Mouse (Mus musculus): ENCODE results near the gene Hax1.

Hax1 gene

DNA sequence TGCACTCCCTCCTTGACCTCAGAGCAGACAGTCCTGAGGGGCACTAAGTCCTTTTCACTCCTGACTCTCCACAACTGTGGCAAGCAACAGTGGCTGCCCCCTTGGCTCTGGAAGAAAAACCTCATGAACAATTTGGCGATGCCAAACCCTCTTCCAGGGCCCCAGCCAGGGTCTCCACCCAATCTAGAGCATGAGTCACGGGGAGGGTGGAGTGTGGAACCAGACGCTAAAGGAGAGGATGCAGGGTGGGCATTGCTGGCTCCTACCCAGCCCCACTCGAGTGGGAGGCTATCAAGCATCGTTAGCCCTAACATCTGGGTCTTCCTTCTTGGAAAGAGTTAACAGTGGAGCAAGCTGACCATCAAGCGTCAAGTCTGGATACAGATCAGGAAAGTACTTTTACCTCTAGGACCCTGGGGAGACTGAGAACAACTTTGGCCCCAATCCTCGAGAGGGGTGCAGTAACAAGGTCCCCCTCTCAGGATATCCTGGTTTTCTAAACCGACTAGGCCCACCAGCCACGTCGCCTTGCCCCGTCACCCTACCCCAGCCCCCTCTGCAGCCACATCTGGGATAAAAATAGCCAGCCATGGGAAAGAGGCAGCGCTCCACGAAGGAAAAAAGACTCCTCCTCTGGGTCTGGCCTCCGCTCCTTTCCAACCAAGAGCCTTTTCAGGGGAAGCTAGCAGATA is 36.4 kb downstream of the Hax1 start:
- in situ Hi-C loops (cut with MboI, MseI): no loop called here

GRCm38 (mm10) chr3:89961436-89961835 is 37.1 kb downstream of the Hax1 start:
- in situ Hi-C loops (cut with MboI, MseI): no loop called here

- in situ Hi-C loops (cut with MboI, MseI): no loop called here
Observed at GRCm38 (mm10) chr3:89960469-89960868, 38.1 kb downstream of the Hax1 start.

DNA sequence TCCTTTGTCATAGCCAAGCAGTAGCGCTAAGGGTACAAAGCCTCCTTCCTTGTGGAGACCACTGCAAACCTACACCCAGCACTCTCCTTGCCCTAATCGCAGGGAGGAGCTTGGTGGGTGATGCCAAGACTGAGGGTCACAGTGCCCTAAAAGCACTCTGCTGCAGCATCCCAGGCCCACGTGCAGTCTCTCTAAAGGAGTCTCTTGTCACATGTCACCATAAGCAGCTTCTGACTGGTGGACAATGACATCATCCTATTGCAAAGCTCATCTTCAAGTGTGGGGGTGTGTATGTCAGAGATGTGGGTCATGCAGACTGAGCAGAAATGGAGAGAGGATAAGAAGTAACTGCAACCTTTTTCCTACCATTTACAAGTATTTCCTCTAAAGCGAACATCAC is 39.1 kb downstream of the Hax1 start:
- in situ Hi-C loops (cut with MboI, MseI): loop anchor here (5.0 kb wide), 1 partner anchor 82 kb away; no protein-coding TSS in a partner anchor

- in situ Hi-C loops (cut with MboI, MseI): loop anchor here (5.0 kb wide), 1 partner anchor 81 kb away; no protein-coding TSS in a partner anchor
Observed at GRCm38 (mm10) chr3:89957880-89958279, 40.7 kb downstream of the Hax1 start.

DNA sequence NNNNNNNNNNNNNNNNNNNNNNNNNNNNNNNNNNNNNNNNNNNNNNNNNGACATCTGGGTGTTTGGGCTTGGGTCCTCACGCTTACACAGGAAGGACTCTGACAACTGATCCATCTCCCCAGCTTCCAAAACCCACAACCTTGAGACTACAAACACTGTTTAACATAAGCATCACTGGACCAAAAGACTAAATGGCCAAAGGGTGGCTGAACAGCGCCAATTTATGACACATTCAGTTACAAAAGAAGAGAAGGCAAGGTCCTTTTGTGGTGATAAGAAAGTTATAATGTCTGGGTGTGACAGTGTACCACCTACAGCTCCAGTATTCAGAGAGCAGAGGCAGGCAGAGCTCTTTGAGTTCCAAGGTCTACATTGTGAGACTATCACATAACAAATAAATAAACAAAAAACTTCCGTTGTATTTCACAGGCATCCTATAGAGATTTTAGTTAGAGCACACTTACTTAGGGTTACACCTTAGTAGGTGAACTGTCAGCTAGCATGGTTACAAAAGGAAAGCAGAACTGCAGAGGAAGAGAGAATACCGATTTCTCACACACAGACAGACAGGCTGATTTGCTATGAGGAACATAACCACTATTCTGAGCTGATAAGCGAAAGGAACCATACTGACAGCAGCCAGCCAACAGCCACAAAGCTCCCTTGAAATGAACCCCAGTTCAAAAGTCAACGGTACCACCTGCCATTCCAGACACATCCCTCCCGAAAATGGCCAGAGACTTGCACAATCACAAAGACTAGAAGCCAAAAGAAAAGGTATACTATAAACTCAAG is 42.2 kb downstream of the Hax1 start:
- in situ Hi-C loops (cut with MboI, MseI): loop anchor here (5.0 kb wide), 1 partner anchor 79 kb away; no protein-coding TSS in a partner anchor

DNA sequence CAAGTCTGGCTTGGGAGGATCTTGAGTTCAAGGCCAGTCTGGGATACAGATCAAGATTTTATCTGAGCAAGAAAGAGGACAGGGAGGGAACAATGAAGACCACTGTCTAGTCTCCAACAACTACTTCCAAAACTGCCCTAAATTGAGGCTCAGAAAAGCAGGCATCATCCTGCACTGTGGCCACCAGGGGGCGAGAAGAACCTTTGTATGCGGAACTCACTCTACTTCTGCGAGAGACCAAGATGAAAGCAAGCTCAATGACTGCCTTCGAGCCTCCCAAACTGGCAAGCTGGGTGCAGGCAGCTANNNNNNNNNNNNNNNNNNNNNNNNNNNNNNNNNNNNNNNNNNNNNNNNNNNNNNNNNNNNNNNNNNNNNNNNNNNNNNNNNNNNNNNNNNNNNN is 45.2 kb downstream of the Hax1 start:
- in situ Hi-C loops (cut with MboI, MseI): no loop called here

DNA sequence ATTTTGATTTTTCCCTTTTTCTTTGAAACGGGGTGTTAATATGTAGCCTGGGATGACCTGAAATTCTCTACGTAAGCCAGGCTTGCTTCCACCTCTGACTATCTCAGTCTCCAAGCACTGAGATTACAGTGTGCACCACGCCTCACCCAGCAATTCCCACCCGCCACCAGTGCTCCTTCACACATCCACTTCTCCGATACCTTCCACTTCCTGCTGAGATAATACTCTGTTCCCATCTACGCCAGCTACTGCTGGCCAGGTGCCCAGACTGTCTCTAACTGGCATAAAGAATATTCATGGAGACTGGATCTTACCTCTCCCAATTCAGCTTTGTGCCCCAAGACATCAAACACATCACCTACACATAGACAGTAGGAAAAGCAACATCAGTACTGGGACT is 49.9 kb downstream of the Hax1 start:
- in situ Hi-C loops (cut with MboI, MseI): no loop called here

DNA sequence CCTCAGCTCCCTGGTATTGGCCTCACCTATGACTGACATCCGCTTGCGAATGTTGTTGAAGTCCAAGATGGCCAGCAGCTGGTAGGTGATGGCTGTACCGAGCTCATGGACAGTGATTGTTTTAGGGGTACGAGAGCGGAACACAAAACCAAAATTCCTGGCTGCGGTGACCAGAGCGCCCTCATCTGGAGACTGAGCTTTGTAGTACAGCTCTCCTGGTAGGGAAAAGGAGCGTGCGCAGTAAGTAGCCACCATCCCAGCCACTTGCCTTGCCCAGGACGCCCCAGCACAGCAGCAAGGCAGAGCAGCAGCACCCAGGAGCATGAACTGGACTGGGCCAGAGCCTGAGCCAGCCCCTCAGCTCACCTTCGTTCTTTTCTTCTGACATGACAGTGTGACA is 50.6 kb downstream of the Hax1 start:
- in situ Hi-C loops (cut with MboI, MseI): no loop called here

Data from regulatory T cell (primary cell).